Mouse (Mus musculus) testis, adult 2 months (tissue): ENCODE measurements around the gene Sult1c2.
"Not testable (repeated sequence)": the region's sequence is repeated elsewhere in the genome, so short reads cannot be mapped to it uniquely, and the experiment has no call there.

Experiments
- CTCF ChIP-seq: fragments of 200-500 bp; IDR thresholded peaks from 2 replicates; pipeline ENCODE4 v1.5.1; 2012; ENCODE audit warnings: low read depth, mild to moderate bottlenecking, inconsistent platforms, low read length, moderate library complexity; ENCODE audit not compliant: control insufficient read depth, insufficient read depth, insufficient replicate concordance
- POLR2A ChIP-seq: fragments of 200-500 bp; IDR thresholded peaks from 2 replicates; pipeline ENCODE4 v1.6.1; 2012; ENCODE audit warnings: low read depth, mild to moderate bottlenecking, inconsistent platforms, low read length, moderate library complexity; ENCODE audit not compliant: control insufficient read depth

- TF ChIP-seq CTCF, POLR2A: not testable (repeated sequence)
These were observed 33.0 kb upstream of the Sult1c2 start for GRCm38 (mm10) chr17:53879006-53879675.
